Mouse (Mus musculus) limb, embryonic 15.5 days (tissue): ENCODE results near the gene Pkm. TPM values are rescaled to one million over a fixed set of nuclear protein-coding genes. Genes with fewer than 3 reads are reported as not detected.
A peak's percentile ranks its signal among the peaks of the same experiment; 100 is the strongest.

Experiments used
- ATAC-seq: fragments of 200-750 bp; cut with Nextera tagmentation; 2 replicates; pipeline ENCODE4 v1.8.0; 2017; ENCODE audit warnings: low read depth, moderate TSS enrichment; ENCODE audit not compliant: insufficient number of reproducible peaks, low FRiP score, low TSS enrichment
- H3K27ac ChIP-seq: fragments of 300-500 bp; sonication (generic); 2 replicates; pipeline ENCODE4 v1.5.1; 2015; ENCODE audit warnings: moderate library complexity, mild to moderate bottlenecking, inconsistent platforms
- H3K27me3 ChIP-seq: fragments of 300-500 bp; sonication (generic); 2 replicates; pipeline ENCODE4 v1.6.1; 2015; ENCODE audit warnings: inconsistent platforms
- H3K36me3 ChIP-seq: fragments of 300-500 bp; sonication (generic); 2 replicates; pipeline ENCODE4 v1.6.1; 2015; ENCODE audit warnings: inconsistent platforms
- H3K4me1 ChIP-seq: fragments of 300-500 bp; sonication (generic); 2 replicates; pipeline ENCODE4 v1.6.1; 2015; ENCODE audit warnings: inconsistent platforms
- H3K4me2 ChIP-seq: fragments of 300-500 bp; sonication (generic); 2 replicates; pipeline ENCODE4 v1.6.1; 2015; ENCODE audit warnings: mild to moderate bottlenecking, inconsistent platforms
- H3K4me3 ChIP-seq: fragments of 300-500 bp; sonication (generic); 2 replicates; pipeline ENCODE4 v1.5.1; 2015; ENCODE audit warnings: mild to moderate bottlenecking, inconsistent platforms
- H3K9ac ChIP-seq: fragments of 300-500 bp; sonication (generic); 2 replicates; pipeline ENCODE4 v1.6.1; 2015; ENCODE audit warnings: inconsistent platforms
- H3K9me3 ChIP-seq: fragments of 300-500 bp; sonication (generic); 2 replicates; pipeline ENCODE4 v1.6.1; 2016; ENCODE audit warnings: inconsistent platforms
- WGBS: fragments of 180-500 bp; shearing (Covaris S2); methylation state at CpG from one replicate; pipeline ENCODE4 v1.1.7; 2015; 5-methylcytosine and 5-hydroxymethylcytosine counted together
- polyA plus RNA-seq: library from polyadenylated mRNA; unstranded; fragments of >200 nt; fragmentation: Nextera tagmentation; extraction: Ambion mirVana; gene quantifications from 2 replicates; pipeline ENCODE4 v1.2.1, GENCODE M21; 2015

Pkm gene
- polyA plus RNA-seq, 1 experiment from 2014 or later: 1,195 TPM

- no peak for ATAC-seq
- Histone ChIP-seq H3K4me1 (peaks cover 4% of the 10 kb centered on the region; the same call in 1 of the 2 replicates), H3K4me2 (no peak overlapping the region), H3K36me3 (peaks cover 96% of the 10 kb centered on the region), H3K27me3 (no peaks in the 10 kb centered on the region), H3K4me3 (no peak overlapping the region), H3K9ac (no peak overlapping the region), H3K27ac (no peak overlapping the region), H3K9me3 (no peaks in the 10 kb centered on the region)
- 83% methylated on average over 6 of the region's 6 CpGs for WGBS
Measured at GRCm38 (mm10) chr9:59667904-59668303, 11.7 kb downstream of the Pkm start.

DNA sequence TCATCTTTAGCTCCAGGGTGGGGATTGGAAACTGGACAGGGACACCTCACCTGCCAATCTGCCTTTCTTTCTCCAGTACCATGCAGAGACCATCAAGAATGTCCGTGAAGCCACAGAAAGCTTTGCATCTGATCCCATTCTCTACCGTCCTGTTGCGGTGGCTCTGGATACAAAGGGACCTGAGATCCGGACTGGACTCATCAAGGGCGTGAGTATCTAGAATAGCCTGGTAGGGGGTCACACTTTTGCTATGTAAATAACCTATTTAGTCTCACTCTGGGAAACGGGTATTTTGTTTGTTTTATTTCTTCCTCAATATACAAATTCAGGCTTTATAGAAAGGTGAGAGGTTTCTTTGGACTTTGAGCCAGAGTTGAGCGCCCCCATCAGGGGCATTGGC, 12.3 kb downstream of the Pkm start:
- Histone ChIP-seq H3K9me3 (no peaks in the 10 kb centered on the region), H3K4me3 (no peak overlapping the region), H3K9ac (no peak overlapping the region), H3K4me2 (no peak overlapping the region), H3K36me3 (peaks cover 96% of the 10 kb centered on the region), H3K27ac (no peak overlapping the region), H3K4me1 (no peaks in the 10 kb centered on the region), H3K27me3 (no peaks in the 10 kb centered on the region)
- 91% methylated on average over 7 of the region's 7 CpGs for WGBS
- no peak for ATAC-seq

DNA sequence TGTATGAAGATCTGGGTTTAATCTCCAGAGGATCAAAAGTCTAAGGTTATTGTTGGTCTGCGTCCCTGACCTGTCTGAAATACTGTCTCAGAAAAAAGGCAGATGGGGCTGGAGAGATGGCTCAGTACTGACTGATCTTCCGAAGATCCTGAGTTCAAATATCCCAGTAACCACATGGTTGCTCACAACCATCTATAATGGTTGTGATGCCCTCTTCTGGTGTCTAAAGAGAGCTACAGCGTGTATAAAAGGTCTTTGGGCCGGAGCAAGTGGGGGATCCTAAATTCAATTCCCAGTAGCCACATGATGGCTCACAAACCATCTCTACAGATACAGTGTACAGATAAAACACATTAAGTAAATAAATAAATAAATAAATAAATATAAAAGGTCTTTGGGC, 13.0 kb downstream of the Pkm start:
- no peak overlapping the region for H3K27ac ChIP-seq
- H3K36me3 ChIP-seq: peaks cover 97% of the 10 kb centered on the region
- H3K4me1 ChIP-seq: no peaks in the 10 kb centered on the region
- no peak overlapping the region for H3K4me3 ChIP-seq
- no peak overlapping the region for H3K9ac ChIP-seq
- no peaks in the 10 kb centered on the region for H3K27me3 ChIP-seq
- no peak for ATAC-seq
- no peak overlapping the region for H3K4me2 ChIP-seq
- no peaks in the 10 kb centered on the region for H3K9me3 ChIP-seq
- WGBS: 82% methylated on average over 4 of the region's 4 CpGs

DNA sequence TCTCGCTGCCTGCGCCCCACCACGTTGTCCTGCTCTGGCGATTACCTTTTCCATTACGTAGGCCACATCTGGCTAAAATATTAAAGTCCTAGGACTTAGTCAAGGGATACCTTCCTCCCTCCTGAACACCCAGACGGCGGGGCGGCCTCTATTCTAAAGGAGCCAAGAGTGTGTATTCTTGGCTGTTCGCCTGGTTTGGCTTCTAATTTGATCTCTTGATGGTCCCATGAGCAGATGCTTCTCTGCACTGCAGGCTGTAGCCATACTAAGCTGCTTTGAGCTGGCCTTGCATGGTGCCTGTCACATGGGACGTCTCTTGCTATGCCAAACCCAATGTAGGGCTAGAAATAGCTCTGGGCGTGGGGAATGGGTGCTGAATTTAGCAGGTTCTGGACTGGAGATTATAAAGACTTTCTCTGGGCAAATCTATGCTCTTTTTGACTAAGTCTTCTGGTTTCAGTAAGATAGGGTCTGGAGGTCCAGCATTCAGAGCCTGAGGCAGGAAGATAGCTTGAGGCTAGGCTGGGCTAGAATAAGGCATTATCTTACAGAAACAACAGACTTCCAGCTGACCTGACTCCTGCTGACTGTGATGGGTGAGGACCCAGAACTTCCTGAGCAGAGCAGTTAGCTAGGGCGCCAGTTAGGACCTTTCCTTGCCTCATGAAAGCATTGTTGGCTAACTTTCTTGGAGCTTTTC, 16.2 kb downstream of the Pkm start:
- 80% methylated on average over 12 of the region's 12 CpGs for WGBS
- no peak overlapping the region for H3K4me3 ChIP-seq
- H3K9ac ChIP-seq: no peak overlapping the region
- no peak overlapping the region; the same call in 1 of the 2 replicates for H3K27ac ChIP-seq
- ATAC-seq: no peak
- H3K27me3 ChIP-seq: no peaks in the 10 kb centered on the region
- peaks cover 96% of the 10 kb centered on the region for H3K36me3 ChIP-seq
- H3K4me1 ChIP-seq: no peaks in the 10 kb centered on the region
- no peak overlapping the region for H3K4me2 ChIP-seq
- H3K9me3 ChIP-seq: no peaks in the 10 kb centered on the region

DNA sequence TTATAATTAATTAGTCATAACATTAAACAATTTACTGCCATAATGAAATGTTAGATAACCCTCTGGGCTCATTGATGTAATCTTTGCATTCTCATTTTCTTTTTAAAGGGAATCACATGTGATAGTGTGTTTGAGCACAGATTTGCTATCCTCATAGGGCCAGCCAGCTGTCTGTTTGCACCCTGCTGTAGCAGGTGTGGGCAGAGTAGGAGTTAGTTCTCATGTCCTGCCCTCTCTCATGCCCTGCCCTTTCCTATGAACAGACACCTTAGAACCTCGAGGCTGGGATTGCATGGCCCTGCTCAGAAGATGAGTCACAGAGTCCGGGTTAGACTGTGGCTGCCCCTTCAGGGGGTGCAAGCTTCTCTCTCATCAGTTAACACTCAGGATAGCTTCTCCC, 17.3 kb downstream of the Pkm start:
- Histone ChIP-seq H3K4me2 (no peak overlapping the region), H3K4me3 (no peak overlapping the region), H3K27ac (no peak overlapping the region), H3K27me3 (no peaks in the 10 kb centered on the region), H3K9ac (no peak overlapping the region), H3K9me3 (no peaks in the 10 kb centered on the region), H3K4me1 (no peaks in the 10 kb centered on the region), H3K36me3 (peaks cover 95% of the 10 kb centered on the region)
- no peak for ATAC-seq
- WGBS: 43% methylated on average over 2 of the region's 2 CpGs

DNA sequence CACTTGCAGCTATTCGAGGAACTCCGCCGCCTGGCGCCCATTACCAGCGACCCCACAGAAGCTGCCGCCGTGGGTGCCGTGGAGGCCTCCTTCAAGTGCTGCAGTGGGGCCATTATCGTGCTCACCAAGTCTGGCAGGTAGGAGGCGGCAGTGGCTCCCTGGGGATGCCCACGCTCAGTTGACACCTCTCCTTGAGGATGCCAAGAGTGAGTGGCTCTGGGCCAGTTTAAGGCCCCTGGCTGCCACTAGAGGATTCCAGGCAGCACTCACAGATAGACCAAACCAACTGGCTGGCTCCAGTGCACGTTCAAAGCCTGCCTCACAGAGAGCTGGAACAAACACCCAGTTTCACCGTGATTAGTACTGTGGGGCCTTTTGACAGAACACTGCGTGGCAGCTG, 19.4 kb downstream of the Pkm start:
- no peak overlapping the region for H3K9ac ChIP-seq
- no peak for ATAC-seq
- no peaks in the 10 kb centered on the region for H3K27me3 ChIP-seq
- no peaks in the 10 kb centered on the region for H3K9me3 ChIP-seq
- H3K36me3 ChIP-seq: peaks cover 84% of the 10 kb centered on the region
- peaks cover 12% of the 10 kb centered on the region for H3K4me1 ChIP-seq
- 88% methylated on average over 14 of the region's 14 CpGs for WGBS
- no peak overlapping the region for H3K4me3 ChIP-seq
- H3K27ac ChIP-seq: no peak overlapping the region
- H3K4me2 ChIP-seq: no peak overlapping the region

GRCm38 (mm10) chr9:59678313-59678712, 22.1 kb downstream of the Pkm start:
- no peaks in the 10 kb centered on the region for H3K9me3 ChIP-seq
- peaks cover 57% of the 10 kb centered on the region for H3K36me3 ChIP-seq
- H3K9ac ChIP-seq: no peak overlapping the region
- H3K4me3 ChIP-seq: no peak overlapping the region
- no peak overlapping the region for H3K4me2 ChIP-seq
- no peak overlapping the region for H3K27ac ChIP-seq
- no peak for ATAC-seq
- peaks cover 12% of the 10 kb centered on the region for H3K4me1 ChIP-seq
- WGBS: 7% methylated on average over 1 of the region's 1 CpGs
- peaks cover 13% of the 10 kb centered on the region for H3K27me3 ChIP-seq

DNA sequence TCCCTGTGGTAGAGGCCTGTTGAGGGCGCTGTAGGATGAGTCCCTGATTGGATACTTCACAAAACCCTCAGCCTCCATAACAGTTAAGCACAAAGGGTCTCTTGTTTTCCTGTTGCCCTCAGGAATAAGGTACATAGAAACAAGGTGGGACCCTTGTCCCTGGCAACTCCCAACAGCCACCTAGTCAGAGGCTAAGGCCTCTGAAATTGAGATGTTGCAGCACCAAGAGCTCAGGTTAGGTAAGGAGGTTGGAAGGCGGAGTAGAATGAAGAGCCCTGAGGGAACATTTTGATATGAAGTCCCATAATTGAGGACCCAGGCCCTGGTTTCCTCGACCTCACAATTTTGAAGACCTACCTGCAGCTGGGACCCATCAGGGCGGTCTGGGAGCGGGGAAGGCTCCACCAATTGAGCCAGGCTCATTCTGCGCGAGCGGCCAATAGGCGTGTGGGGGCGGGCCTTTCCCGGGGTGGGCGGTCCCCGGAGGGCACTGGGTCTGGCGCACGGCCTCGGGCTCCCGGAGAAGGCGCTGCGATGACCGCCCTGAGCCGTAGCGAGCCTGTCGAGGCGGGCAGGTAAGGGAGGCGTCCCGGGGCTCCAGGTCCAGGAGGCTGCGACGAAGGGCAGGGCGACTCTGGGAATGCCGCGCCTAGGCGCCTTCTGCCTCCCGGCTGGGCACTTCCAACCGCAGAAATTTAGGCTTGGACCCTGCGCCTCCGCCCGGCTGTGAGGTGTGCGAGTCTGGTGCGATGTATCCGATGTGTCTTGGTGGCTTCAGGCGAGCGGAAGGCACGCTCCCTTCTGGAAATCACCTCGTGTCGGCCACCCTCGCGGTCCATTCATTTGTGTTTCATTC, 23.7 kb downstream of the Pkm start, which contains the start of gene Gramd2:
Gramd2 (plus strand) TSS at position 467 of the 856 bp plus-strand sequence.
- Histone ChIP-seq H3K27me3 (peaks cover 13% of the 10 kb centered on the region), H3K4me3 (peak within 1 kb of the TSS; percentile 53), H3K27ac (peak within 1 kb of the TSS; percentile 73), H3K4me1 (peaks cover 12% of the 10 kb centered on the region), H3K4me2 (peak within 1 kb of the TSS; percentile 95), H3K9ac (peak within 1 kb of the TSS; percentile 40), H3K9me3 (no peaks in the 10 kb centered on the region), H3K36me3 (peaks cover 42% of the 10 kb centered on the region)
- ATAC-seq: peak; percentile 84
- 2% methylated on average over 47 of the region's 47 CpGs for WGBS

GRCm38 (mm10) chr9:59680534-59680875, 24.3 kb downstream of the Pkm start:
- H3K27ac ChIP-seq: peak overlapping the region; percentile 73
- H3K9me3 ChIP-seq: no peaks in the 10 kb centered on the region
- peaks cover 12% of the 10 kb centered on the region for H3K4me1 ChIP-seq
- H3K4me3 ChIP-seq: peak overlapping the region; percentile 53
- peaks cover 36% of the 10 kb centered on the region for H3K36me3 ChIP-seq
- H3K4me2 ChIP-seq: peak overlapping the region; percentile 95
- H3K27me3 ChIP-seq: peaks cover 13% of the 10 kb centered on the region
- peak overlapping the region; percentile 40; the same call in 1 of the 2 replicates for H3K9ac ChIP-seq
- 15% methylated on average over 16 of the region's 16 CpGs for WGBS
- no peak for ATAC-seq

DNA sequence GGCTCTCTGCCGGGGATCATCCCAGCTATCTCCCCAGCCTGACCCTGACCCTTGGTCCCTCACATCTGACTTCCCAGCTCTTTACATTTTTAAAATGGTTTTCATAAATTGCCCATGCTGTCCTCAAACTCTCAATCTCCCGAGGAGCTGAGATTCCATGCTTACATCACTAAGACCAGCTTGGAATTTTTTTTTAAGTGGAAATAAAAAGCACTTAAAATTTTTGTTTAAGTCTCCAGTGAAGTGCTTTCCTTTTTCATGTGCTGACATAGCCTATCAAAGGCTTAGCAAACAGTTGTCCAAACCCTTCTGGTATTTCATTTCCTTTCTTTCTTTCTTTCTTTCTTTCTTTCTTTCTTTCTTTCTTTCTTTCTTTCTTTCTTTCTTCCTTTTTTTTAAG, 27.9 kb downstream of the Pkm start:
- Histone ChIP-seq H3K4me2 (no peak overlapping the region), H3K9ac (no peak overlapping the region), H3K27me3 (peaks cover 13% of the 10 kb centered on the region), H3K4me3 (no peak overlapping the region), H3K36me3 (peaks cover 5% of the 10 kb centered on the region), H3K4me1 (peaks cover 12% of the 10 kb centered on the region), H3K27ac (no peak overlapping the region), H3K9me3 (no peaks in the 10 kb centered on the region)
- ATAC-seq: no peak
- 67% methylated on average over 2 of the region's 2 CpGs for WGBS

DNA sequence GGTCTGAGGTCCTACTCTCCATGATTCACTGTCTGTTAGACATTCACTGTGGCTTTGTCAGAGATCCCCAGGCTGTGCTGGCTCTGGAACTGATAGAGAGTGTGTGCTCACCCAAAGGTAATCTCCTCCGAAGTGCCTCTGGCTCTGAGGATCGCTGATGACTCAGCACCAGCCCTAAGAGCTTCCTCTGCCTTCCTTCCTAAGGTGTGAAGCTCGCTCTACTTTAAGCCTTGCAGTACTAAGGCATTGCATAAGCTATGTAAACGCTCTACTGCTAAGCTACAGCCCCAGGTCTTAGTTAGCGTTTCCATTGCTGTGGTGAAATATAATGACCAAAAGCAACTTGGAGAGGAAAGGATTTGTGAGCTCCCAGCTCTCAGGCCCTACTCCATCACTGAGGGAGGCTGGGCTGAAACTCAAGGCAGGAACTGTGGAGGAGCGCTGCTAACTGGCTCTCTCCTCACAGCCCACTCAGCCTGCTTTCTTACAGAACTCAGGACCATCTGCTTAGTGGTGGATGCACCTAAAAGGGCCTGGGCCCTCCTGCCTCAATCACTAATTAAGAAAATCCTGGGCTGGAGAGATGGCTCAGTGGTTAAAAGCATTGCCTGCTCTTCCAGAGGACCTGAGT, 31.4 kb downstream of the Pkm start:
- H3K27me3 ChIP-seq: no peaks in the 10 kb centered on the region
- 26% methylated on average over 6 of the region's 6 CpGs for WGBS
- H3K9me3 ChIP-seq: no peaks in the 10 kb centered on the region
- no peak overlapping the region for H3K4me2 ChIP-seq
- no peak overlapping the region for H3K4me3 ChIP-seq
- no peak for ATAC-seq
- H3K9ac ChIP-seq: no peak overlapping the region
- peaks cover 12% of the 10 kb centered on the region for H3K4me1 ChIP-seq
- no peaks in the 10 kb centered on the region for H3K36me3 ChIP-seq
- H3K27ac ChIP-seq: no peak overlapping the region

DNA sequence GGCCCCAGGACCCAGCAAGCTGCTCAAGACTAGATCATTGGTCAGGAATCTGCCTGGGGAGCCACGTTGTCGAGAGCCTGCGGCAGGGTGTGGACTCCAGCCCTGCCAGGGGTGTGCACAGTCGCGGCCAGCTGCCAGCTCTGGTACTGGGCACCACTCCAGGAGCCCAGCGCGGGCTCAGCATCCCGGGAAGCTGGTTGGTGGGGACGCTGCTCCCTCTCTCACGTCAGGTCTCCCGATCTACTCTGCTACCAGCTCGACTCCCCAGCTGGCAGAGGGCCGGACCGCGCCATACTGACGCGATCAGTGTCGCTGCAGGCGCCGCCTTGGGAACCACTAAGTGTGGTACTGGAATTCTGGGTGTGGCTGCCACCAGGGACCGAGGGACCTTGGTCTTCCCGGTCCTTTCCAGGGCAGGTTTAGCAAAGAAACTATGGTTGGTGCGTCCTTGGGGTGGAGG, 35.5 kb downstream of the Pkm start:
- H3K4me3 ChIP-seq: peak overlapping the region; percentile 34
- peak; percentile 85 for ATAC-seq
- H3K9me3 ChIP-seq: no peaks in the 10 kb centered on the region
- peak overlapping the region; percentile 65 for H3K4me2 ChIP-seq
- H3K9ac ChIP-seq: no peak overlapping the region
- H3K27ac ChIP-seq: peak overlapping the region; percentile 88
- 4% methylated on average over 23 of the region's 23 CpGs for WGBS
- H3K4me1 ChIP-seq: peaks cover 23% of the 10 kb centered on the region
- no peaks in the 10 kb centered on the region for H3K36me3 ChIP-seq
- no peaks in the 10 kb centered on the region for H3K27me3 ChIP-seq
